Mouse (Mus musculus) olfactory bulb, adult 2 months (tissue): Measurements from ENCODE around the gene Med13.

Experiments
- CTCF ChIP-seq: fragments of 200-500 bp; IDR thresholded peaks from 2 replicates; pipeline ENCODE4 v1.5.1; 2012; ENCODE audit warnings: low read depth, mild to moderate bottlenecking, low read length, moderate library complexity; ENCODE audit not compliant: insufficient read depth
- POLR2A ChIP-seq: fragments of 200-500 bp; IDR thresholded peaks from 2 replicates; pipeline ENCODE4 v1.6.1; 2012; ENCODE audit warnings: mild to moderate bottlenecking, low read depth, low read length, moderate library complexity; ENCODE audit not compliant: insufficient read depth

GRCm38 (mm10) chr11:86364709-86365452 lies 7.5 kb upstream of the Med13 start:
- TF ChIP-seq CTCF (no peak), POLR2A (no peak)
